Mouse (Mus musculus) heart, adult 18-20 months (tissue): ENCODE results near the gene Gm15737. TPM values are rescaled to one million over a fixed set of nuclear protein-coding genes. Genes with fewer than 3 reads are reported as not detected.

Experiments
- DNase-seq, 2 experiments: peaks; one replicate each; pipeline ENCODE4 v3.0.0; 2021 to 2022; ENCODE audit warnings: mixed read lengths in 1 of 2
- total RNA-seq, 2 experiments: library from RNA; stranded (reverse); gene quantifications; 2 replicates each; pipeline ENCODE4 v1.2.3; 2021

Gene Gm15737
- total RNA-seq, 2 experiments from 2014 or later = 0.10 to 0.28 TPM

DNA sequence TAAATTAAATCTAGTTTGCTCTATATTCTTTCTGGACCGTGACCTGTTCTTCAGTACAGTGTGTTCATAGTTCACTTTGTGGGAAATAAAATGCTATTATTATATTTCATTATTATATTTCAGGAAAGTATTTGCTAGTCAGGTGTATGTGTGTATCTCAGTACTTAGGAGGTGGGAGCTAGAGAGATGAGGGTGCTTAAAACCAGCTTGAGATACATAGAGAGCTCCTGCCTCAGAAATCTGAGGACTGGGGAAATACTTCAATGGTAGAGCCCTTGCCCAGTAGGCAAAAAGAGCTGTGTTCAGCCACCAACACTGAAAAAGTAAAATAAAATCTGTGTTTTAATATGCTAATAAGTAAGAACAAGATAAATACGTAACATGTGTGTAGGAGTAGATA lies 6.2 kb downstream of the Gm15737 start:
- no peak for DNase-seq

GRCm38 (mm10) chr6:92876121-92876520 lies 7.0 kb downstream of the Gm15737 start:
- no peak for DNase-seq

DNA sequence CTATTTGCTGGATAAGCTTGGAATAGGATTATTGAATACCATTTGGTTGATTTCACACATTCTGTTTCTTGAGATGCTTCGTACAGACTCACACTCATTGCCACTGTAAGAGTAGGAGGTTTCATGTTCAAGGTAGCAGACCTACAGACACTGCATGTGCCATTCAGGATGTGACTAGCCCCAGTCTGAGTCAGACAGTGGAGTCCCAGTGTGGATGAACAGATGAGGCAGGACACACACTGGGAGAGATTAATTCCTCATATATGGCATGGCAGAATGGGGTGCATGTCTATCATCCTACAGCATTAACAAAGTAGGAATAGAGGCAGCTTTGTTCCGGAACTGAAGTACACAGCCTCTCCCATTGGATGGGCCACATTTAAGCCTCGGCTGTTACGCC lies 8.1 kb downstream of the Gm15737 start:
- no peak for DNase-seq

DNA sequence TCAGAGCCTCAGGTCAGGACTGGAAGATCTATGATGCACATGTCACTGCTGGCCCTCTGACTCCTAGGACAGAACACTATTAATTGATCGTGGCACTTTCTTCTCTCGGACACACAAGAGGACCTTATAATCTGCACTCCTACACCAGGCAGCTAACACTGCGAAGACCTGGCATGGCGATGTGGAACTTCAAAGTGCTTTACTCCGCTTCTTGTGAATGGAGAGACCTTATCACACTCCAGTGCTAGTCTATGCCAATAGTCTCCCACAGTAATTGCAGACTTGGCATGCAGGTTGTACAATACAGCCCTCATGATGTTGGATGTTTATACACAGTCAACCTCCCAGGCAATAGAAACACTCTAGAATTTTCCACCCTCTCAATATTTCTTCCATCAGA lies 9.6 kb downstream of the Gm15737 start:
- peak; percentile 33 to 42 for DNase-seq

DNA sequence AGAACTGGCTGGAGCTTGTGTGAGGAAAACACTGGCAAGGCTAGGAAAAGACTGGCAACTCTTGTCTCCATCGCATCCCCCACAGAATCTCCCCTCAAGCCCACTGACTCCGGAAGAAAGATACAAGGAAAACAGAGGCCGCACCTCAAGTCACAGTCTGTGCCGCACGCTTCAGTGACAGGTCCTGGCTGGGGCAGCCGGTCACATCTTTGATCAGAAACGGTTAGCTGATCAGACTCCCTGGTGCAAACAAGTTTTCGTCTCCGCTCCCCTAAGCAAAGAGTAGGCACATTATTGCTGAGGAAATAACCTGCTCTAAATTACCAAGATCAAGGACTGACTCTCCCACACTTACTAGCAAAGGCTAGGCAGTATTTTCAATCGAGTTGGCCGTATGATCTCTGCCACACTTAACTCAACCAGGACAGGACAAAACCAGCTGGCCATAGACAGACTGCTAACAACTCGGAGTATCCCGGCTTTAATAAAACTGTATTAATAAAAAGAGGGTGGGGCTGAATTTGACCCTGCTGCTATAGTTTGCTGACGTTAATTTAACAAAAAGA lies 10.6 kb downstream of the Gm15737 start:
- no peak for DNase-seq

GRCm38 (mm10) chr6:92882446-92882845 lies 13.3 kb downstream of the Gm15737 start:
- DNase-seq = no peak

DNA sequence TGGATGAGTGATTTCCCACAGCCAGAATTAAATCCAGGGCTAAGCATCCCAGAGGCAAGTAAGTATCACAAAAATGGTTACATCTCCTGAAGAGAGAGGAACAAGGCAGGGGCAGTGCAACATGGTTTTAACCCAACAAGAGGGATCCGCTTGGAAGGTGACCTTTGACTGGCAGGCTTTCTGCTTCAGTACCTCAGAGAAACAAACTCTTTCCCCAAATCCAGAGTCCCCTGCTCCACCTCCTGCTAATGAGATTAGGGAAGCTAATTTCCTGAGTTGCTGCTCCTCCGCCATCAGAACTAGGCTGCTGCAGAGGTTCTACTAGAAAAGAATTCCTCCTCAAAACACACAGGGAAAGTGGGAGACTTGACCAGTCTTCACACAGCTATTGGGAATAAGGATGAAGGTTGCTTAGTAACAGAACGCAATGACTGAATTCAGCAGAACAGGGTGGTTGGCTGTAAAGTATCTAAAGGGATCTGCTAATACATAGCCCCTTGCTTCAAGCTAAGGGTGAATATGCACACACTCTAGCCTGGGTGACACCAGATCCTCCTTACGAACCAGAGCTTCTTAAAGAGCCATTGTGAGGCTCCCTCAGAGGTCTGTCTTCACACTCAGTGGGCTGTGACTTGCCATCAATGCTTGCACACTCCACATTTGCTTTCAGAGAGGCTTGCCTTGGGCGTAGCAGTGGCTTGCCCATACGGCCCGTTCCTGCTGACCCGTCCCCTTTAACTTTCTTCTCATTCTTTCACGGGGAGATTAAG lies 14.2 kb downstream of the Gm15737 start:
- no peak for DNase-seq

DNA sequence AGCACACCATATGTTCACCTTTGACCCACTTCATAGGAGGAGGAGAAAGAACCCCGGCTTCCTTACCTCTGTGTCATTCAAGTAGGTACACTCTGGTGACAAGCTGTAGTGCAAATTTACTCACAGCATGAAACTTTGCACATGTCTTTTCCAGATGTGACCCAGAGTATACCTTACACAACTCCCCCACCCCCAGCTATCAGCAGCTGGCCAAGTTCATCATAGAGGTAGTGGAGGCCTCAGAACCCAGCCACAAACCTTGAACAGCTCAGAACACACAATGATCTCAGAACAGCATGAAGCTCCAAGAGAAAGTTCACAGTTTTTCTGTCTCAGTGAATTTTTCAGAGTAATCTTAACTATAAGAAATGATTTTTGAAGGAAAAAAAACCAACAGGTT lies 22.4 kb downstream of the Gm15737 start:
- no peak for DNase-seq

GRCm38 (mm10) chr6:92904037-92904436 lies 34.9 kb downstream of the Gm15737 start:
- no peak for DNase-seq

- no peak for DNase-seq
Measured at GRCm38 (mm10) chr6:92904491-92904890, 35.3 kb downstream of the Gm15737 start.

DNA sequence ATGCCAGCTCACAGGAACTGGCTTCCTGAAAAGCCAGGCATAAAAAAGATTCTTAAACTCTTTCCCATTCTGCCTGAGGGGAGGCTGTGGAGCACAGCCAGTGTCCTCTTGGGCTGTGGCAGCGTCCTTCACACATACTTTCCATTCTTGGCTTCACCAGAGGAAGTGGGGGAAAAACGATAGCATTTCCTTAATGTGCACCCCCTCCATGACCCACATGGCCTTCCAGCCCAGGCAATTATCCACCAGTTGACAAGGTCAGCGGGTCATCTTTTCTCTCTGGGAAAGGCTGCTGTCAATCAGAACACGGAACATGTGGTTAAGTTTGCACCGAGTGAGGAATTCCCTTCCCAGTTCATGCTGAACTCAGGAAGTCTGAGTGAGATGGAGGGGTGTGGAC lies 36.8 kb downstream of the Gm15737 start:
- DNase-seq = peak; percentile 68 to 76

GRCm38 (mm10) chr6:92909361-92909760 lies 40.2 kb downstream of the Gm15737 start:
- DNase-seq = peak; percentile 51 to 69

DNA sequence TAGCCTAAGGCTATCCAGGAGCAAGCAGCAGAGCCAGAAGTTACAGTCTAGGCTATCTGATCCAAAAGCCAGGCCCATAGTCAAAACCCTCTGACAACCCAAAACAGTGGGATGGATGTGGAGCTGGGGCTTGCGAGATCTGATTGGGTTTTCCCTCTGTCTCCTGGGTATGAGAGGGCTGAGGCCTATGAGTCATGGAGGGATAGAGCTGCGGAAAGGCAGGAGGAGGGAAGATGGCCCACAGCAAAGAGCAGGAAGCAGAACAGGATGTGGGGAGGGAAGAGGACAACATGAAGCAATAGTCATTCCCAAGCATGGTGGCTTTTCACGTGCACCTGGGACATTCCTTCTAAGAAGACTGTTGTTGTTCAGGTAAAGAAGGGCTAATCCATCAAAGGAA lies 41.5 kb downstream of the Gm15737 start:
- DNase-seq = peak in 1 of 2 experiments; percentile 30

GRCm38 (mm10) chr6:92920938-92921689 lies 52.0 kb downstream of the Gm15737 start:
- no peak for DNase-seq

DNA sequence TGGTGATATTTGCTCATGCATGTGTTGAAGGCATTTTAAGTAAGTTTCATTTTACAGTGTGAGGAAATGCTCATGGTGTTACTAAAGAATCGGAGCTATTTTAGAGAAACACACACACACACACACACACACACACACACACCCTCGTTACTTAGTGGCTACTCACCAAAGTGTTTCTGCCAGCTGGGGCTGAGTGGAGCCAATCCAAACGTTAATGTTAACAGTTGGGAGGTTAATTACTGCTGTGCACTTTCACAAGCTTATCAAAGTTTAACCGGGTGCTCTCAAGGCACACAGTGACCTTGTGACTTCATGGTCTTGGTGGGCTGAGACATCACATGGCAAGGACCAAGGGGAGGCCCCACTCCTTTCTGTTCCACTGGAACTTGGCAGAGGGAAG lies 52.7 kb downstream of the Gm15737 start:
- DNase-seq = peak; percentile 34 to 48

GRCm38 (mm10) chr6:92924536-92924935 lies 55.4 kb downstream of the Gm15737 start:
- no peak for DNase-seq

GRCm38 (mm10) chr6:92928261-92928660 lies 59.1 kb downstream of the Gm15737 start:
- no peak for DNase-seq

Other genes starting within 250 kb of the Gm15737 start
- gene Prickle2, start 163.2 kb upstream of the Gm15737 start, total RNA-seq = 1 to 10 TPM; 3.7 to 4.0 TPM
- not detected for gene A730049H05Rik, start 52.9 kb upstream of the Gm15737 start, total RNA-seq
- 10 to 100 TPM; 11.6 to 13.9 TPM for gene Adamts9, start 74.1 kb downstream of the Gm15737 start, total RNA-seq